Mouse (Mus musculus) gastrocnemius, postnatal 36 days (tissue): ENCODE results near the gene Arhgef18. TPM values are rescaled to one million over a fixed set of nuclear protein-coding genes. Genes with fewer than 3 reads are reported as not detected.

Experiments used
- DNase-seq, 2 experiments: peaks; one replicate each; pipeline ENCODE4 v3.0.0; 2022
- intact Hi-C: fragments of 180-260 bp; cut with DNase I; formaldehyde crosslinking; loops from one replicate; pipeline ENCODE4 v1.15.1; 2025
- total RNA-seq, 2 experiments: library from RNA; stranded (reverse); gene quantifications; 2 replicates each; pipeline ENCODE4 v1.2.3; 2021

Gene Arhgef18
- total RNA-seq, 2 experiments from 2014 or later = 7.9 to 9.1 TPM

- intact Hi-C loops = no loop called here
Observed at GRCm38 (mm10) chr8:3495578-3496427, 103.0 kb downstream of the Arhgef18 start.

DNA sequence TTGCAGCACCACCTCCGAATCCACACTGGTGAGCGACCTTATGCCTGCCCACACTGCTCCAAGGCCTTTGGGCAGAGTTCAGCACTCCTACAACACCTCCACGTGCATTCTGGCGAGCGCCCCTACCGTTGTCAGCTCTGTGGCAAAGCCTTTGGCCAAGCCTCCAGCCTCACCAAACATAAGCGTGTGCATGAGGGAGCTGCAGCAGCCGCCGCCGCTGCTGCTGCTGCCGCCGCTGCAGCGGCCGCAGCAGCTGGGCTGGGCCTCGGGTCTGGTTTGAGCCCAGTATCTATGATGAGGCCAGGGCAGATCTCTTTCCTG is 103.6 kb downstream of the Arhgef18 start:
- DNase-seq = no peak
- intact Hi-C loops = no loop called here

More at GRCm38 (mm10) chr8:3495578-3496427, 103.0 kb downstream of the Arhgef18 start:
- DNase-seq = no peak

DNA sequence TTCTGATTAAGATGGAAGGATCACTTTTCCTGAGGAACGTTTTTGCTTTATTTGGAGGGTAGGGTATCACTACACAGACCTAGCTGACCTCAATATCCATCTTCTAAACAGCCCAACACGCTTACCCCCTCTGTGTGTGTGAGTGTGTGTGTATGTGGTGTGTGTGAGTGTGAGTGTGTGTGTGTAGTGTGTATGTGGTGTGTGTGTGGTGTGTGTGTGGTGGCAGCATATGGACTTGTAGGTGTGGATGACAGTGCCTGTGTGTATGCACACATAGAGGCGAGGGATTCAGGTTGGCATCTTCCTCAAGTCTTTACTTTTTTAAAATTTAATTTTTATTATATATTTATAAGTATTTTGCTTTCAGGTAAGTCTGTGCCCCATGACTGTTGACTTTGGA is 105.8 kb downstream of the Arhgef18 start:
- DNase-seq = no peak
- intact Hi-C loops = no loop called here

DNA sequence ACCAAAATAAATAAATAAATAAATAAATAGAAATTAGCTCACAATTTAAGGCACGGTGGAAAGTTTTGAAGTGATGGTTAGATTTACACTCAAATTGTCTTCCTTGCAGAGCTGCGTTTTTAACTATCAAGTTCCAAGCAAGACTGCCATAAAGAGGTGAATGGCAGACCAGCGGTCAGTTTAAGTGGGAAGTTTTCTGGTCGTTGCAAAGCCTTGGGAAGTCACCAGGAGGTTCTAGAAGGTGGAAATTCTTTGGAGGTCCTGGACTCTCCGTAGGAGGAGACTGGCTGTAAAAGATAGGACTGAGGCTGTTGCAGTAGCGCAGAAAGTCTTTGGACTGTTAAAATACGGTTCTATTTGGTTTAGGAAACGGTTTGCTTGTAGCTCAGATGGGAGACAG is 106.9 kb downstream of the Arhgef18 start:
- intact Hi-C loops = no loop called here
- DNase-seq = no peak

DNA sequence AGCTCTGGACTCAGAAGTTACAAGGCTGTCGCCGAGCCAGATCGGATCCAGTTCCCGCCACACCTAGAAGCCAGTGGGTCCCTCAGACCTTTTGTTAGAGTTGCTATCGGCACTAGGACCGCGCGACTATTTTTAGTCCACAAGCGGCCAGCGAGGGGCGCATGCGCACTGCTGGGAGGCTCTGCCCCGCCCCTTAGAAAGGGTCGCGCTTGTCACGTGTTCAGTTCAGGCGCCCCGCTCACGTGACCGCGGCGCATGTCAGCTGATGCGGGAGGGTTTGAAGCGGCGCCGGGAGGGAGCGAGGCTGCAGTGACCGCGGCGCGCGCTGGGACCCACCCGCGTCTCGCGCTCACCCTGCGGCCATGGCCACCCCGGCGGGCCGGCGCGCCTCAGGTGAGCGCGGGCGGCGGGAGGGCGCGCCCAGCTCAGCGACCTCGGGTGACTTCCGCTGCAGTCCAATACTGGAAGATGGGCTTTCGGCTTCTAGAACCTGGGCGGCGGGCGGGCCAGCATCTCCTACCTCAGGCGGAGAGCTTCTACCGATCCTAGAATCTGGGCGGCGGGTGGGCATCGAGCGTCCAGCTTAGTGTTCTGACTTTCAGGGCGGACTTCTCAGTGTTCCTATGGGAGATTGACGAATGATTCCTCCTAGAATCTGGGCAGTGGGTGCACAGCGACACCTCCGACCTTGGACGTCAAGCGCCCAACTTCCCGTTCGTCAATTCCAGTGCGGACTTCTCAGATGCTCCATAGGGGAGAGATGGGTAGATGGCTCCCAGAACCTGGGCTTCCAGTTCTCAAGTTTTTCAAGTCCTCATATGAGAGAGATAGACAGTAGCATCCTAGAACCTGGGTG is 107.7 kb downstream of the Arhgef18 start, which contains the start of gene Mcoln1:
Gene Mcoln1, plus strand, starts transcription at position 223 of the 856 bp plus-strand sequence.
- DNase-seq = peak; percentile 97
- intact Hi-C loops = no loop called here

GRCm38 (mm10) chr8:3502217-3502616 is 109.4 kb downstream of the Arhgef18 start:
- no peak for DNase-seq
- intact Hi-C loops = no loop called here

Other genes starting within 250 kb of the Arhgef18 start
- 10 to 100 TPM; 49.0 to 62.6 TPM for gene Insr, start 113.4 kb upstream of the Arhgef18 start, total RNA-seq
- gene A430078G23Rik, start 39.6 kb upstream of the Arhgef18 start, total RNA-seq = under 1 TPM in 1 of 2 experiments, not detected in 1; 0.28 TPM
- 1 to 10 TPM; 2.4 to 3.5 TPM for gene Pex11g, start 74.7 kb downstream of the Arhgef18 start, total RNA-seq
- under 1 TPM in 1 of 2 experiments, not detected in 1; 0.15 TPM for gene Tex45, start 77.9 kb downstream of the Arhgef18 start, total RNA-seq
- 10 to 100 TPM; 28.8 to 29.1 TPM for gene Zfp358, start 100.1 kb downstream of the Arhgef18 start, total RNA-seq
- gene Mcoln1, start 107.5 kb downstream of the Arhgef18 start, total RNA-seq = 10 to 100 TPM; 21.3 to 23.0 TPM
- gene Pnpla6, start 122.4 kb downstream of the Arhgef18 start, total RNA-seq = 10 to 100 TPM in 1 of 2 experiments, 1 to 10 TPM in 1; 8.4 to 10.4 TPM
- not detected for gene C330021F23Rik, start 175.0 kb downstream of the Arhgef18 start, total RNA-seq
- under 1 TPM; 0.36 to 0.54 TPM for gene Camsap3, start 194.3 kb downstream of the Arhgef18 start, total RNA-seq
- 10 to 100 TPM in 1 of 2 experiments, 1 to 10 TPM in 1; 10.0 to 10.8 TPM for gene Xab2, start 228.3 kb downstream of the Arhgef18 start, total RNA-seq
- 10 to 100 TPM; 73.8 to 77.0 TPM for gene Pet100, start 228.5 kb downstream of the Arhgef18 start, total RNA-seq
- gene Pcp2, start 232.5 kb downstream of the Arhgef18 start, total RNA-seq = not detected
- 1 to 10 TPM; 2.4 to 3.0 TPM for gene Stxbp2, start 237.9 kb downstream of the Arhgef18 start, total RNA-seq